Mouse (Mus musculus) stomach, postnatal 0 days (tissue): Measurements from ENCODE around the gene Rundc3a.

Source experiments
- CTCF ChIP-seq: IDR thresholded peaks from 2 replicates; pipeline ENCODE4 v1.5.1; 2016; ENCODE audit warnings: antibody characterized with exemption, low read depth, mild to moderate bottlenecking, moderate library complexity
- EP300 ChIP-seq: optimal IDR thresholded peaks from 2 replicates; pipeline ENCODE3; 2016; ENCODE audit warnings: antibody characterized with exemption

GRCm38 (mm10) chr11:102447497-102447896 is 54.3 kb downstream of the Rundc3a start, which contains the start of gene Fam171a2:
- TF ChIP-seq CTCF (peak; percentile 74), EP300 (no peak)
